Comparison of ENCODE assay signal across 17 mouse cellular contexts in the genomic region with DNA sequence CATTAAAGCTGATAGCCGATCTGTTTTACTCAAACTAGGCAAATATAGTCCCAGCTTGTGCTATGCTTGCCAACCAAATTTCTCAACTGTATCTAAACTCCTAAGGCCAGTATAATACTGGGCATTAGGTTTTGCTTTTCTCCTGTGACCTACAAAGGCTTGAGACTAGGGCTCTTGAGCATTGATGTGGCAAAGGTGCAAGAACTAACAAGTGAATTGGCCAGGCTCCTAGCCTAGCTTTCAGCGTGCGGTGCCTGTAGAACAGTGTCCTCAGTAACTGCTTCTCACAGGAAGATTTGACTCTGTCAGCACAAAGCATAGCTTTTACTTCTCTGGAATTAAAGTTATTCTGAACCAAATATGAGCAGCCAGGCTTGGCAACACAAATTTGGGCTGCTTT.
"Had no signal": no experiment of that assay in that cellular context is flagged by ENCODE, and none has a peak within 500 bp of the region (broad histone marks: within the 10 kb centered on the region; RNA-seq: fewer than 3 reads in every experiment).

No protein-coding gene starts in this region.

- H3K27me3 ChIP-seq: limb, embryonic 12.5 days; limb, embryonic 15.5 days; liver, embryonic 12.5 days; liver, embryonic 15.5 days; megakaryocyte, embryonic 14.5 days; midbrain, embryonic 15.5 days; neural tube, embryonic 12.5 days; neural tube, embryonic 15.5 days had no signal

- H3K4me3 ChIP-seq: limb, embryonic 12.5 days; limb, embryonic 15.5 days; liver, embryonic 12.5 days; liver, embryonic 15.5 days; megakaryocyte, embryonic 14.5 days; midbrain, embryonic 10.5 days; midbrain, embryonic 15.5 days; neural tube, embryonic 12.5 days; neural tube, embryonic 15.5 days had no signal

- DNase-seq: kidney, adult 2 months; kidney, postnatal 25 days; left cerebral cortex, postnatal 4 days; lung, adult 2 months; thymus, adult 2 months; thymus, postnatal 14 days; thymus, postnatal 4 days had no signal

- H3K27ac ChIP-seq: kidney, postnatal 0 days; limb, embryonic 12.5 days; limb, embryonic 15.5 days; liver, embryonic 12.5 days; liver, embryonic 15.5 days; midbrain, embryonic 10.5 days; midbrain, embryonic 15.5 days; neural tube, embryonic 12.5 days; neural tube, embryonic 15.5 days had no signal

- H3K4me1 ChIP-seq: limb, embryonic 12.5 days; limb, embryonic 15.5 days; liver, embryonic 12.5 days; liver, embryonic 15.5 days; midbrain, embryonic 10.5 days; midbrain, embryonic 15.5 days; neural tube, embryonic 12.5 days; neural tube, embryonic 15.5 days had no signal

- H3K9me3 ChIP-seq: limb, embryonic 12.5 days; limb, embryonic 15.5 days; liver, embryonic 12.5 days; liver, embryonic 15.5 days; megakaryocyte, embryonic 14.5 days; midbrain, embryonic 10.5 days; midbrain, embryonic 15.5 days; neural tube, embryonic 12.5 days; neural tube, embryonic 15.5 days had no signal
